Mouse (Mus musculus): Measurements from ENCODE around the gene Cdk4.

The Cdk4 gene

DNA sequence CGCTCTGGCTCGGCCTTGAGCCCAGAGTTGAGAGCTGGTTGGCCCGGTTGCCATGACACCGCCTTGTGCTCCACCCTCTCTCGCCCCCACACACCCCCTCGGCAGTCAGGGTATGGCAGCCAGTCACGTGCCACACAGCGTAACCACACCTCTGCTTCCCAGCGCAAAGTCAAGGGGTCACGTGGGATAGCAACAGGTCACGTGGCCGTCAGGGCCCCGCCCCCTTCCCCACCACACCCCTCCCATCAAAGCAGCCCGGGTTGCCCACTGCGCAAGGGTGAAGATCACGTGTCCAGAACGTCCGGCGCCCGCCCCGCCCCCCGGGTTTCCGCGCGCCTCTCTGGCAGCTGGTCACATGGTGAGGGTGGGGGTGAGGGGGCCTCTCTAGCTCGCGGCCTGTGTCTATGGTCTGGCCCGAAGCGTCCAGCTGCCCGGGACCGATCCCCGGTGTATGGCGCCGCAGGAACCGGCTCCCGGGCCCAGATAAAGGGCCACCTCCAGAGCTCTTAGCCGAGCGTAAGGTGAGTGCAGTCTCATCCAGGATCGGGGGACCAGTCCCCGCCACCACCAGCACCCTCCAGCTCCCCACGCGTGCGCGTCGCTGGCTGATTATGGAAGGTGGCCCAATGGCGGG is at the start of gene Cdk4:
Gene Cdk4, plus strand, starts transcription at position 296 of the 634 bp plus-strand sequence.
- peak; percentile 98 for DNase-seq (ENCODE audit: low spot score)

DNA sequence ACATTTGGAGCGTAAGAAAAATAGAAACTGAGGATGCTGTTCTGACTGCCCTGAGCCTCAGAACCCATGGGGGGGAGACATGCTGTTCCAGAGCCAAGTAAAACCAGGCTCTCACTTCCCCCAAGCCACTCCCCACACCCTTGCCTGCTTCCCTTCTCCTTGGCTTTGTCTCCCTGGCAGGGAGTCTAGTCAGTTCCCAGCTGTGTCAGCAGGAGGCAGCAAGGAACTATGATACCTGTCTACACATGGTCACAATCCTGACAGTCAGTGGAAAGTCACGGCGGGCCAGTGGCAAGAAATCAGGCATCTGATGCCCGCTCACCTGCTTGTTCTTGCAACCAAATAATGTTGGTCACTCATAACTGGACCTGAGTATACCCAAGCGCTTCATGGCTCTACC is 46.8 kb upstream of the Cdk4 start:
- no peak for DNase-seq (ENCODE audit: low spot score)

DNA sequence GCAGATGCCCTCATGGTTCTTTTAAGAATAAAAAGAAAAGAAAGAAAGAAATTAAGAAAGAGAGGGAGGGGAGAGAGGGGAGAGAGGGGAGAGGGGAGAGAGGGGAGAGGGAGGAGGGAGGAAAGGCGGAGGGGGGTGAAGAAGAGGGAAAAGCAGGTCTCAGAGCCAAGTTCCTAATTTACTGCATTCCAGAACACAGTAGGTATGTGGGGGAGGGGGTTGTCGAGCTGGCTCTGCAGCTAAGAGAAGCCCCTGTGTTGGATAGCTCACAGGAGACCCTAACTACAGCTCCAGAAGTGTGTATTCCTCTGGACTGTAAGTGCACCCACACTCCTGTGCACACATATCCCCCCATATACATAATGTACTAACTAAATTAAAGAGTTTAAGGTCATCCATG is 46.3 kb upstream of the Cdk4 start:
- DNase-seq (ENCODE audit: low spot score), result no peak

DNA sequence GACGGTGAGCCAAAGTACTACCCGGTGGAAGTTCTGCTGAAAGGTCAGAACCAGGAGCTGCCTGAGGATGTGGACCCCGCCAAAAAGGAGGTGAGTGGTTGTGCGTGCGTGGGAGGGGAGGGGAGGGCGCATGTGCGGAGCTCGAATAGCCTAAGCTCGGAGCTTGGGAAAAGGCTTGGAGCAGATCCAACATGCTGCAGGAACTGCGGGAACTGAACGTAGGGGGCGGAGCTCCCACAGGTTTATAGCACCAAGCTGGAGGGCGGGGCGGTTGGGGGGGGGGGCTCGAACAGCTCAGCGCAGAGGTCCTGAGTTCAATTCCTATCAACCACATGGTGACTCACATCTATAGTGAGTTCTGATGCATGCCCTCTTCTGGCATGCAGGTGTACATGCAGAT is 44.9 kb upstream of the Cdk4 start:
- DNase-seq (ENCODE audit: low spot score), result no peak

- peak; percentile 80 for DNase-seq (ENCODE audit: low spot score)
Measured at GRCm38 (mm10) chr10:127030336-127031296, 32.7 kb upstream of the Cdk4 start, which contains the start of gene Tsfm. Tsfm (minus strand) TSS chr10:127030840.

- DNase-seq (ENCODE audit: low spot score), result no peak
Measured at GRCm38 (mm10) chr10:127033301-127033741, 30.0 kb upstream of the Cdk4 start.

DNA sequence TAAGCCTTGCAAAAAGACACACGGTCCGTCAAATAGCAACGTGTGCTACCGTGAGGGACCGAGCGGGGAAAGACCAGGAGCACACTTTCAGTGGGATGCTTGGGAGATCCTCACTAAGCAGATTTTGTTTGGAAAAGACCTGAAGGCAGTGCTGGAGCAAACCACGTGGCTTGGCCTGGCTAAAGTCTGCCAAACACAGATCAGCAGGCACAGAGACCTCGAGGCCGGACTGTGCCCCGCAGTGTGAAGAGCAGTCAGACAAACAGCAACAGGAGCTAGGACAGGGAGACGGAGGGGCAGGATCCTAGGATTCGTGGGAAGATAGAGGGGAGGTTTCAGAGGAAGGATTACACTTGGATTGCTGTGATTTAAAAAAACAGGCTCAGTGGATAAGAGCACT is 27.1 kb upstream of the Cdk4 start:
- no peak for DNase-seq (ENCODE audit: low spot score)

DNA sequence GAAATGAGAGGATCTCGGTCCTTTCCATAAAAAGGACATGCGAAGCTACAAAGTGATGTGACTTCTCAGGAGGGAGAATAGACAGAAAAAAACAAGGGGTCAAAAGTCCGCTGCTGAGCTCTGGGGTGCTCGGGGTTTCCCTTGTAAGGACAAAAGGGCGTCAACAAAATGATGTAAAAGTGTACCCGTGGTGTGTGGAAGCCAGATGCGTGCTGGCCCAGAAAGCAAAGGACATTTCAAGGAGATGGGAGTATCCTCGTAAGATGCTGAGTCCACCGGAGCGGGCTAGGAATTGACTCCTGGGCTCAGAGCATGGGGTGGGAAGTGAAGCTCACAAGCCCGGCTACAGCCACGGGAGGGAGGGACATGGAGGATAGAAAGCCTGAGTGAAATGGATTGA is 25.7 kb upstream of the Cdk4 start:
- DNase-seq (ENCODE audit: low spot score), result no peak

GRCm38 (mm10) chr10:127040569-127041214 is 22.6 kb upstream of the Cdk4 start:
- DNase-seq (ENCODE audit: low spot score), result no peak

GRCm38 (mm10) chr10:127041274-127041766 is 22.0 kb upstream of the Cdk4 start, which contains the start of the genes Mettl1 and Eef1akmt3:
Mettl1 (plus strand) TSS chr10:127041414.
Eef1akmt3 (minus strand) TSS chr10:127041513.
- no peak for DNase-seq (ENCODE audit: low spot score)

GRCm38 (mm10) chr10:127041774-127042338 is 21.5 kb upstream of the Cdk4 start:
- peak; percentile 74 for DNase-seq (ENCODE audit: low spot score)

DNA sequence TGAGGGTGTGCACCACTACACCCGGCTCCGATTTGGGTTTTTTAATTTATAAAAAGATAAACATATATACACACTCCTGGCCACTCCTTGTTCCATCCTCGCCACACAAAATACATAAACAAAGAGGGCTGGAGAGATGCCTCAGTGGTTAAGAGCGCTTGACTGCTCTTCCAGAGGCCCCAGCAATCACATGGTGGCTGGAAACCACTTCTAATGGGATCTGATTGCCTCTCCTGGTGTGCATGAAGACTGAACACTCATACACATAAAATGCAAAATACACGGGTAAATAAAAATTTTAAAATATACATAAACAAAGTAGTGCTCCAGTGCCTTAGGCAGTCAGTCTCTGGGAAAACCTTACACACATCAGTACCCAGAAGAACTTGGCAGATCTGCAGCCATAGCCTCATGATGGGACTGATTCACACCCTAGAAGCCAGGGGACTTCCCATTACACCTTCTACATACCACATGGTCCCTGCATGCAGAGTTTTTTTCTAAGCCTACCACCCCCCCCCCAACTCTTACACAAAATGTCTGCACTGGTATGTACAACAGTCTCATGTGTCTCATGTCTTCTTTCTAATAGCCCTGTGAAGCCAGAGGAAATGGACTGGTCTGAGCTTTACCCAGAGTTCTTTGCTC is 20.7 kb upstream of the Cdk4 start:
- no peak for DNase-seq (ENCODE audit: low spot score)

DNA sequence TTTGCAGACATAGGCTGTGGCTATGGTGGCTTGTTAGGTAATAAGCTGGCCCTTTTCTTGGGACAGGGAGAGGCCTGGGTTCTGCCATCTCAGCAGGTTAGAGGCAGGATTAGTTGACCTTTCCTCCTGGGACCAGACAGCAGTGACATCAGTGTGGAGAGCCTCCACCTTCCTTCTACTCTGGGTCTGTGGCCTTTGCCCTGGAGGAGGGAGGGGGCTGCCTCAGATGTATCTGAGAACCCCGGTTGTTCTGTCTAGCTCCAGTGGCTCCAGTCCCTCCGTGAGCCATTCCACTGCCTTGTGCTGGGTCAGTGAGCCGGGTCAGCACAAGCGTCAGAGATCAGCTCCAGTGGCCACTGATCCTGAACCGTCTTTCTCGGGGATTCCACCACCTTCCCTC is 20.1 kb upstream of the Cdk4 start:
- no peak for DNase-seq (ENCODE audit: low spot score)

- no peak for DNase-seq (ENCODE audit: low spot score)
Measured at GRCm38 (mm10) chr10:127047954-127048353, 15.4 kb upstream of the Cdk4 start, which contains the start of gene Cyp27b1. Cyp27b1 (plus strand) TSS chr10:127048250.

DNA sequence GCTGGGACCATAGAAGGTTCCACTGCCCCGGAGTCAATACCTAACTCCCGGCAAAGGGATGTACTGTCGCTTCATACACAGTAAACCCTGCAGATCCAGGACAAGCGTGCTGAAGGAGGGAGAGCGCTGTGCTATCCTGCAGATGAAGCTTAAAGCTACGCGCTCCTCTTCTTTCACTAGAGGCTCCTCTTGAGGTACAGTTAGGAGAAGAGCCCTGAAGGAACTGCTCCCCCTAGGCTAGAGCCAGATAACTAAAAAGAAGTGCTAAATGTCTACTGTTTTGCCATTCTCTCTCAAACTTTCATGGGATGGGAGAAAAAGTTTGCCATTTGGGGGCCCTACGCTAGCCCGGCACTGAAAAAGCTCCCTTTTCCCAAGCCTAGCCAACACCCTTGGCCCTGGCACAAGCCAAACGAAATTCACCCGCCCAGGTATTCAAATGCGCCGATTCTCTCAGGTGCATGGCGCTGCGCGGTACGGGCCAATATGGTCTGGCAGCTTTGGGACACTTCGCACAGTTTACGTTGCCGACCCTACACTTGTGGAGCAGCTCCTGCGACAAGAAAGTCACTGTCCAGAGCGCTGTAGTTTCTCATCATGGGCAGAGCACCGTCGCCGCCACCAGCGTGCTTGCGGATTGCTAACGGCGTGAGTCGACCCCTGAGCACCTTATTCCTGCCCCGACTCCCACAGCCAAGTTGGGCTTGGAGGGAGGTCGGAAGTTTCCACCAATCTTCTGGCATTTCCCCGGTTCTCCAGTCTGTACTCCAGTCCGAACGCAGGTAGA is 14.5 kb upstream of the Cdk4 start:
- DNase-seq (ENCODE audit: low spot score), result no peak

- DNase-seq (ENCODE audit: low spot score), result no peak
Measured at GRCm38 (mm10) chr10:127049395-127050118, 13.8 kb upstream of the Cdk4 start.

DNA sequence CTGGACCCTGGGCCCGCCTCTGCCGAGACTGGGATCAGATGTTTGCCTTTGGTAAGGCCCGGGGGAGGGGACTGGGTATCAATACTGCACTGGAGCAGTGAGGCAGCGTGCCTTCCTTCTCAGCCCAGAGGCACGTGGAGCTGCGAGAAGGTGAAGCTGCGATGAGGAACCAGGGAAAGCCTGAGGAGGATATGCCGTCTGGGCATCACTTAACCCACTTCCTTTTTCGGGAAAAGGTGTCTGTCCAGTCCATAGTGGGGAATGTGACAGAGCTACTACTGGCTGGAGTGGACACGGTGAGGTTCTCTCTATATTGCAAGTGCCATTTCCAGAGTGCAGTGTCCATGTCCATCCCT is 13.2 kb upstream of the Cdk4 start:
- DNase-seq (ENCODE audit: low spot score), result no peak

DNA sequence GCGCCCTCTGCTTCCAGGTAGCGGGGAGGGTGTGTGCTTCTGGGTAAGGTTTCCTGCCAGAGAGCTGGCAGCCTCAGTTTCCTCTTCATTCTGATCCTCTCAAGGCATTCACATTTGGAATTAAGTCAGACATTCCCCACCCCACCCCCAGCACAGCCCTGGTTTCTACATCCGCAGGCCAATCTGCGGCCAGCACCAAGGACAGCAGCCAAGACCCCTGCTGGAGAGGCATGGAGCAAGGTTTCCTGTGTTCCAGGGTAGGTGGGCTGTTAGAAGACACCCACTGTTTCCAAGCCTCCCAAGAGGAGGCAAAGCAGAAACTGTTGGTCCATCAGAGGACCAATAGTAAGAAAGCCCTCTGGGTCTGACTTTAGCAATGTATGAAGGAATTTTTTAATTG is 8.7 kb upstream of the Cdk4 start:
- no peak for DNase-seq (ENCODE audit: low spot score)

DNA sequence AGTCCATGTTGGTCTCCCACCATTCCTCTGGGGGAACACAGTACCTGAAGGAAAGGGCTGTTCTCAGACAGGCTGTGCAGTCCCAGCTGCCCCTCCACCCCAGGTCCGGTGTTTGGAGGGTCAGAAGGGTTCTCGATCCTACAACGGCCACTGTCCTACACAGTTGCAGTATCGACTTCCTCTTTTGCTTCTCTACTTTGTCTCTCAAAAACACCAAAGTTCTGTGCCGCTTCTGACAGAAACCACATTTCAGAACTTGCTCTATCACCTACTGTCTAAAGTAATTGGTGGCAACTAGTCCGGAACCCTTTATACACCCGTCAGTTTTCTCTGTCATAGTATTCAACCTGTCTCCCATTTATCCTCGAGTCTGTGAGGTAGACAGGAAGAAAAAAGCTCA is 7.9 kb upstream of the Cdk4 start:
- DNase-seq (ENCODE audit: low spot score), result no peak

DNA sequence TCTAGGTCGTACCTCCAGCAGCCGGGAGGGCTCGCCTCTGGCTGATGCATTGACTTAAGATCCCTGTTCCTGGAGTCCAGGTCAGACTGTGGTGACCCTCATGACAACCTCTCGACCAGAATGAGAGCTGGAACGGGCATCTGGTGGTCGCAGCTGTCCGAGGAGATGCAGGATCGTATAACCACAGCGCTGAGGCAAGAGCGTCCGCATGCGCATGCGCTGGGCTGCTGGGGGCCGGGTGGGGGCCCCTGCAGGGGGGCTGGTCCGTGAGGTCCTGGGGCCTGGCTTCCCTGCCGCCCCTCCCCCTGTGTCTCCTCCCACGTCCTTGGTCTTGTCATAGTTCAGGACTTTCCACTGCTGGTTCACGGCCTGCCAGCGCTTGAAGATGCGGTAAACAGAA is 6.8 kb upstream of the Cdk4 start:
- DNase-seq (ENCODE audit: low spot score), result no peak

All from ovary, adult 18-20 months (tissue).